Mouse (Mus musculus): ENCODE results near the gene H2-Ob.

DNA sequence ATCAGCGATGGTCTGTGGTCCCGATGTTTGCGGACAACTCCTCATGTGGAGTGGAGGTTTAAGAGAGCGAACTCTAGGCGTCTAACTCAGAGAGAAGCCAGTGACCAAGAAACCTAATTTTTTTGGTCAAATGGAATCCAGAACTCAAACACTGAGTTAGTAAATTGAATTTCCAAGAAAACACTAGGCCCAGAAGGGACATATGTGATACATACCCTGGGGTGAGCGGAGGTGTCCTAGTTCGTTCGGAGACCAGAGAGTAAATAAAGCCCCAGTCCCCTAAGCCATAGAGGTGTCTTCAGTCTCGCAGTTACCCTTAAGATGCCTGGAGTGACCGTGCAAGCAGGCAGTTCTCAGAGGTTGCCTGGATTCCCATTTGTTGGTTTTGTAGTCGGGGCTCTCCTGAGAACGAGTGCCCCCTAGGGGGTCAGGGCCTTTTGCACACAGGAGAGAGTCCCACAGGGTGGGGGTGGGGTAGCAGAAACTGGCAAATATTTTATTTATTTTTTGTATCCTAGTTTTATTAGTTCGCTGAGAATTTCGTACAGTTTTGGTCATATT is 25.2 kb downstream of the H2-Ob start:
- TF ChIP-seq POLR2A (IDR thresholded peaks at IDR 0.05; ENCODE audit: extremely low read depth, insufficient read depth, low read length) (no peak), CTCF (IDR thresholded peaks at IDR 0.05; ENCODE audit: extremely low read depth, insufficient read depth, low read length) (no peak)

Measured in cortical plate, adult 2 months (tissue).